ENCODE assay signal across 8 mouse cellular contexts in genomic region chr7:35686756-35687155, GRCm38 (mm10). TPM values are rescaled to one million over a fixed set of nuclear protein-coding genes. Genes with fewer than 3 reads are reported as not detected.
DNase-seq lines count a peak whose midpoint lies in the region; ATAC-seq and TF ChIP-seq lines count a peak whose summit lies in the region.

No protein-coding gene starts in this region.

- no peak for TF ChIP-seq POLR2A in limb, embryonic 14.5 days (IDR thresholded peaks at IDR 0.05; ENCODE audit: borderline replicate concordance, extremely low read depth, insufficient read depth, insufficient read length)
- TF ChIP-seq POLR2A in testis, adult 2 months (IDR thresholded peaks at IDR 0.05; ENCODE audit: control insufficient read depth, low read depth, low read length), result no peak

- ATAC-seq in intestine, embryonic 15.5 days, result peak; percentile 58
- ATAC-seq in limb, embryonic 14.5 days (ENCODE audit: low FRiP score, low read depth), result peak; percentile 25
- no peak for ATAC-seq in midbrain, postnatal 0 days (ENCODE audit: low FRiP score)

- no peaks in the 10 kb centered on the region for H3K27me3 ChIP-seq in intestine, embryonic 15.5 days (replicated peaks)
- H3K27me3 ChIP-seq in limb, embryonic 14.5 days (ENCODE audit: control insufficient read depth, insufficient read depth, low read length), result no peaks in the 10 kb centered on the region
- no peaks in the 10 kb centered on the region for H3K27me3 ChIP-seq in midbrain, postnatal 0 days (ENCODE audit: insufficient read depth, low read length)
- no peaks in the 10 kb centered on the region for H3K27me3 ChIP-seq in testis, adult 2 months (ENCODE audit: control insufficient read depth, insufficient read depth, low read length)

- 21% methylated on average over 13 of the region's 13 CpGs for WGBS in intestine, embryonic 15.5 days
- 22% methylated on average over 13 of the region's 13 CpGs for WGBS in limb, embryonic 14.5 days
- 29% methylated on average over 13 of the region's 13 CpGs for WGBS in midbrain, postnatal 0 days

- peak overlapping the region; percentile 49 for H3K4me2 ChIP-seq in intestine, embryonic 15.5 days (replicated peaks)
- H3K4me2 ChIP-seq in limb, embryonic 14.5 days (replicated peaks; ENCODE audit: low read depth, low read length, severe bottlenecking), result peak overlapping the region; percentile 36
- H3K4me2 ChIP-seq in midbrain, postnatal 0 days (ENCODE audit: low read depth, low read length, poor library complexity, severe bottlenecking), result peak overlapping the region; percentile 9; the same call in 1 of the 2 replicates

- no peaks in the 10 kb centered on the region for H3K36me3 ChIP-seq in intestine, embryonic 15.5 days
- peaks cover 8% of the 10 kb centered on the region; the same call in 1 of the 2 replicates for H3K36me3 ChIP-seq in limb, embryonic 14.5 days (ENCODE audit: control insufficient read depth, insufficient read depth, low read length)
- H3K36me3 ChIP-seq in midbrain, postnatal 0 days (ENCODE audit: insufficient read depth, low read length), result peaks cover 12% of the 10 kb centered on the region; the same call in 1 of the 2 replicates
- no peaks in the 10 kb centered on the region for H3K36me3 ChIP-seq in testis, adult 2 months (ENCODE audit: control insufficient read depth, insufficient read depth, low read length)

- TF ChIP-seq CTCF in midbrain, postnatal 0 days (IDR thresholded peaks at IDR 0.05), result peak; percentile 95
- peak; percentile 94 for TF ChIP-seq CTCF in testis, adult 2 months (IDR thresholded peaks at IDR 0.05; ENCODE audit: control insufficient read depth, insufficient read depth, insufficient replicate concordance, low read depth, low read length)

- no peak overlapping the region for H3K9ac ChIP-seq in intestine, embryonic 15.5 days
- no peak overlapping the region for H3K9ac ChIP-seq in limb, embryonic 14.5 days (ENCODE audit: low read depth, low read length, severe bottlenecking)
- no peak overlapping the region for H3K9ac ChIP-seq in midbrain, postnatal 0 days (replicated peaks; ENCODE audit: low read length, poor library complexity, severe bottlenecking)

- no peak overlapping the region; the same call in 1 of the 2 replicates for H3K4me3 ChIP-seq in intestine, embryonic 15.5 days (replicated peaks)
- H3K4me3 ChIP-seq in limb, embryonic 14.5 days (replicated peaks; ENCODE audit: low read length), result no peak overlapping the region
- H3K4me3 ChIP-seq in midbrain, postnatal 0 days (ENCODE audit: low read depth, low read length), result no peak overlapping the region
- H3K4me3 ChIP-seq in testis, adult 2 months (ENCODE audit: control insufficient read depth, low read depth, low read length), result peak overlapping the region; percentile 36

- H3K9me3 ChIP-seq in intestine, embryonic 15.5 days, result no peaks in the 10 kb centered on the region
- no peaks in the 10 kb centered on the region for H3K9me3 ChIP-seq in limb, embryonic 14.5 days (ENCODE audit: control insufficient read depth, low read length)
- H3K9me3 ChIP-seq in midbrain, postnatal 0 days (ENCODE audit: low read length), result no peaks in the 10 kb centered on the region

- peak; percentile 69 to 77 for DNase-seq in left cerebral cortex, adult 18-20 months (ENCODE audit: low spot score in 2 of 2)
- no peak for DNase-seq in left cerebral cortex, adult 11 months (ENCODE audit: low spot score)
- DNase-seq in cerebellum, postnatal 25 days, result peak; percentile 73 to 81
- peak; percentile 19 for DNase-seq in gastrocnemius, postnatal 25 days
- DNase-seq in limb, embryonic 14.5 days (ENCODE audit: low spot score), result peak; percentile 20
- peak; percentile 49 for DNase-seq in midbrain, postnatal 0 days (ENCODE audit: low spot score)

- H3K27ac ChIP-seq in intestine, embryonic 15.5 days, result no peak overlapping the region
- H3K27ac ChIP-seq in limb, embryonic 14.5 days (replicated peaks; ENCODE audit: low read depth, low read length), result 0 out of 2 replicates have a peak overlapping the region, but pooled peaks have one; percentile 65
- H3K27ac ChIP-seq in midbrain, postnatal 0 days (ENCODE audit: low read depth, low read length), result no peak overlapping the region
- H3K27ac ChIP-seq in testis, adult 2 months (ENCODE audit: control insufficient read depth, insufficient read depth, low read depth, low read length), result peak overlapping the region; percentile 72

- H3K4me1 ChIP-seq in intestine, embryonic 15.5 days (replicated peaks), result no peaks in the 10 kb centered on the region
- peaks cover 19% of the 10 kb centered on the region for H3K4me1 ChIP-seq in limb, embryonic 14.5 days (ENCODE audit: control insufficient read depth, insufficient read depth, low read length)
- H3K4me1 ChIP-seq in midbrain, postnatal 0 days (ENCODE audit: insufficient read depth, low read length), result no peaks in the 10 kb centered on the region
- H3K4me1 ChIP-seq in testis, adult 2 months (ENCODE audit: control insufficient read depth, insufficient read depth, low read length), result peaks cover 17% of the 10 kb centered on the region

RNA-seq across cellular contexts. Expression of gene Pdcd5, which starts 39.4 kb away (rescaled TPM):
- total RNA-seq in left cerebral cortex, adult 18-20 months (2021), result 10 to 100 TPM; 65.5 to 67.8 TPM
- total RNA-seq in gastrocnemius, postnatal 25 days (2021), result 100 to 1,000 TPM; 110 to 118 TPM
- polyA plus RNA-seq in intestine, embryonic 15.5 days (2015; fragmentation: Nextera tagmentation; extraction: Ambion mirVana), result 193 and 197 TPM in 2 replicates
- 105 and 201 TPM in 2 replicates for polyA plus RNA-seq in limb, embryonic 14.5 days (2012; rRNA removed)
- polyA plus RNA-seq in limb, embryonic 14.5 days (2014; fragmentation: Nextera tagmentation; extraction: Ambion mirVana), result 267 and 293 TPM in 2 replicates
- 53.3 and 78.3 TPM in 2 replicates for total RNA-seq in midbrain, postnatal 0 days (2014; rRNA removed)
- 255 and 280 TPM in 2 replicates for polyA plus RNA-seq in midbrain, postnatal 0 days (2015; fragmentation: Nextera tagmentation; extraction: Ambion mirVana)
- 272 and 388 TPM in 2 replicates for polyA plus RNA-seq in testis, adult 2 months (2012; rRNA removed)

Comparison
In these comparisons a context has a peak if more than half of its experiments do, and no peak if none do; other contexts are left out.
1. H3K27ac ChIP-seq: peak in limb, embryonic 14.5 days (single experiment) and testis, adult 2 months (single experiment); none in intestine, embryonic 15.5 days (single experiment) and midbrain, postnatal 0 days (single experiment).
2. Peak in every context shown above with its lines, with median percentiles within 50 percentile points of each other: H3K4me2 ChIP-seq.